Mouse (Mus musculus) right cerebral cortex, postnatal 14 days (tissue): Measurements from ENCODE around the gene Nr4a3.

Experiments used
- DNase-seq: peaks from one replicate; pipeline ENCODE4 v3.0.0; 2022

The Nr4a3 gene

DNA sequence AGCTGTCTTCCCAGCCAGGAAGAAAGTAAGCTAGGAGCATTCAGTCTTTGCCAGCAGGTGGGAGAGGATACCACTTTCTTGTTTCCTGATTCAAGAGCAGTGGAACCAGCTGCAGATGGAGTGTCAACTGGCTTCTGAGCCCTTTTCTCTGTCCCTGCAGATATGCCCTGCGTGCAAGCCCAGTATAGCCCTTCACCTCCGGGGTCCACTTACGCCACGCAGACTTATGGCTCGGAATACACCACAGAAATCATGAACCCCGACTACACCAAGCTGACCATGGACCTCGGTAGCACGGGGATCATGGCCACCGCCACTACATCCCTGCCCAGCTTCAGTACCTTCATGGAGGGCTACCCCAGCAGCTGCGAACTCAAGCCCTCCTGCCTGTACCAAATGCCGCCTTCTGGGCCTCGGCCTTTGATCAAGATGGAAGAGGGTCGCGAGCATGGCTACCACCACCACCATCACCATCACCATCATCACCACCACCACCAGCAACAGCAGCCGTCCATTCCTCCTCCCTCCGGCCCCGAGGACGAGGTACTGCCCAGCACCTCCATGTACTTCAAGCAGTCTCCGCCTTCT lies 6.2 kb downstream of the Nr4a3 start:
- DNase-seq, result no peak

DNA sequence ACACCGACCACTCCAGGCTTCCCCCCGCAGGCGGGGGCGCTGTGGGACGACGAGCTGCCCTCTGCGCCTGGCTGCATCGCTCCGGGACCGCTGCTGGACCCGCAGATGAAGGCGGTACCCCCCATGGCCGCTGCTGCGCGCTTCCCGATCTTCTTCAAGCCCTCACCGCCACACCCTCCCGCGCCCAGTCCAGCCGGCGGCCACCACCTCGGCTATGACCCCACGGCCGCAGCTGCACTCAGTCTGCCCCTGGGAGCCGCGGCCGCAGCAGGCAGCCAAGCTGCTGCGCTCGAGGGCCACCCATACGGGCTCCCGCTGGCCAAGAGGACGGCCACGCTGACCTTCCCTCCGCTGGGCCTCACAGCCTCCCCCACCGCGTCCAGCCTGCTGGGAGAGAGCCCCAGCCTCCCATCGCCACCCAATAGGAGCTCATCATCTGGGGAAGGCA lies 6.7 kb downstream of the Nr4a3 start:
- no peak for DNase-seq

DNA sequence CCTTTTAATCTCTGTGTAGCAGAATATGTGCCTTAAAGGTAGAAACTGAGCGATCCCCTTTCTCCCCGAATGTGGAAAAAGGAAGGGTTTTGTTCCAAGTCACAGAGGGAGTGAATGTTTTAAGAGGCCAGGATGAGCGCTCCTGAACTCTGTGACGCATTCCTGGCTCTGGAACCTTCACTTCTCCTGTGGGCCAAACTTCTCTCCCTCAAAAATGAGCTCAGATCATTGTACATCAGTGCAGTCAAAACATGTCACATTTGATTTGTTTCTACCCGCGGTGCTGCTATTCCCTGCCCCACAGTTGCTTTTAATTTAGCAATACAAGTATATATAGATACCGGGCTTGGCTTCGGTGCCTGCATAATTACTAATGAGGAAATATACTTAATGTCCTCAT lies 16.8 kb downstream of the Nr4a3 start:
- no peak for DNase-seq

DNA sequence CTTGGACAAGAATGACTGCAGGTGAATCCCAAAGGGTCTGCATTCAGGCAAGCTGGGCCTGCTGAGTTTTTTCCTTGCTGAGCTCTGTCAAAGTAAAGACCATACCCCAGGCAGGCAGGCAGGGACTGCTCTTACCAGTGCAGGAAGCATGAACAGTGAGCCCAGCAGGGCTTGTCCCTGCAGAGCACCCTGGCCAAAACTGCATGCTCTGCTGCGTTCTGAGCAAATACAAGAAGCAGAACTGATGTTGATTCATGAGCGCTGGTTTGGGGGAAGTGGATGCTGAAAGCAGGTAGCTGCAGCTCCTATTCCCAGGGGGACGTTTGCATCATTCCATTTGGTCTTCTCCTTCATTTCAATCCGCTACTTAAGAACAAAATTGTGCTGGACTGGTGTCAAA lies 19.4 kb downstream of the Nr4a3 start:
- no peak for DNase-seq

DNA sequence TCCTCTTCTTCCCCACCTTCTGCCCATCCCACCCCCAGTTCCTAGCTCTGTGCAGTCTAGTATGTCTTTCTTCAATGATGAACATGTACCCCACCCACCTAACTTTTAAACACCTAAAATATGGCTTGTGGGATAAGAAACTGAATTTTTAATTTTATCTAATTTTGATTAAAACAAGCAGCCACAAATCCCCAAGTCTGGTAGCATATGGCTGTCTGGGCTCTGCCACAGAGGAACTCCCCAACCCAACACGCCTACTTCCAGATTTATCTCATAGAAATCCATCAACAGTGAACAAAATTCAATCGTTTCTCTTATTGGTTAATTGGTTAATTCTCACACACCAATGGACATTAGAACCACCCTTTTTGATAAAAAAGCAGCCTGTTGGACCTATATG lies 21.7 kb downstream of the Nr4a3 start:
- no peak for DNase-seq

DNA sequence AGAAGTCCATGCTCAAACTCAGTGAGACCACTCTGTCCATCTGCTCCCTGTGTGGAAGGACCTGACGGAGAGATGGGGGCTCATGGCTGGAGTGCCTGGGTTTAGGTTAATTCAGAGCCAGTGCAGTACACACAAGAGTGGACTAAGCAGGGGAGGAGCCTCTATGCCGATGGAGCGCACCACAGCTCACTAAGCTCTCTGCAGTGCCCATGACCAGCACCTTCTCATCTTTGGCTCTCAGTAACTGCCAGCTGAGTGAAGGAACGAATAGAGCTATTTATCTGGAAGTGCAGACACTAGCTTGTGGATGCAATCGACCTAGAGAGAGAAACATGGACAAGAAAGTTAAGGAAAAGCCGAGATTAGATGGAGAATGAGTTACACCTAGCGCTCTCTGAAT lies 24.2 kb downstream of the Nr4a3 start:
- DNase-seq, result no peak

DNA sequence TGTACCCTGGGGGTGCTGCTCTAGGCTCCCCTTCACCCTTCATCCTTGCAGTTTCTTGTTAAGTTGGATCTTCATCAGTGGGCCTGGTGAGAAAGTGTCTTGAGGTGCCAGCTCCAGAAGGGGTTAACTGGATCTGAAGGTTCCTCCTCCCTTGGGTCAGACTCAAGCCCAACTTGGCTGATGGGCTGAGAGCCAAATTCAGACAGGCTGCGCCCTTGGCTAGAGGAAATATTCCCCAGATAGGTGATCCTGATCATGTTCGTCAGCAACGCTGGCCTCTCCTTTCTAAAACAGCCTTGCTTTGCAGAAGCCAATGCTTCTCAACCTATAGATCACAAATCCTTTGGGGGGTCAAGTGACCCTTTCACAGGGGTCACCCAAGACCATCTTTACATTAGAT lies 27.1 kb downstream of the Nr4a3 start:
- DNase-seq, result no peak

DNA sequence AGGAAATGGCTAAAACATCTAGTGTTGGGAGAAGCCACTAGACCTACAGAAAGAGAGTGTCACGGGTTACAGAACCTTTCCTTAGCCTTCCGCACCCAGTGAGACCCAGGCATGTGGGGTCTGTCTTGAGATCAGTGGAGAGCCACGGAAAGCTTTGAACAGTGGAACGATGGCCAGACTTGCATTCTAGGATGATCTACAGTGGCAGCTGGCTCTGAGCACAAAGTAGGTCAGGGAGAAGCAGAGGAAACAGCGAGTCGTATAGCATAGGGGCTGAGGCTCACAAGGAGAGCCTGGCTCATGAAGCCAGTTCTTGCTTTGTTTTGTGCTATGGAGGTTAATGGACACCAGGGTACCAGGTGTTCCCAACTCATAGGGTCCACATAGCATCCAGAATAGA lies 28.4 kb downstream of the Nr4a3 start:
- DNase-seq, result no peak

DNA sequence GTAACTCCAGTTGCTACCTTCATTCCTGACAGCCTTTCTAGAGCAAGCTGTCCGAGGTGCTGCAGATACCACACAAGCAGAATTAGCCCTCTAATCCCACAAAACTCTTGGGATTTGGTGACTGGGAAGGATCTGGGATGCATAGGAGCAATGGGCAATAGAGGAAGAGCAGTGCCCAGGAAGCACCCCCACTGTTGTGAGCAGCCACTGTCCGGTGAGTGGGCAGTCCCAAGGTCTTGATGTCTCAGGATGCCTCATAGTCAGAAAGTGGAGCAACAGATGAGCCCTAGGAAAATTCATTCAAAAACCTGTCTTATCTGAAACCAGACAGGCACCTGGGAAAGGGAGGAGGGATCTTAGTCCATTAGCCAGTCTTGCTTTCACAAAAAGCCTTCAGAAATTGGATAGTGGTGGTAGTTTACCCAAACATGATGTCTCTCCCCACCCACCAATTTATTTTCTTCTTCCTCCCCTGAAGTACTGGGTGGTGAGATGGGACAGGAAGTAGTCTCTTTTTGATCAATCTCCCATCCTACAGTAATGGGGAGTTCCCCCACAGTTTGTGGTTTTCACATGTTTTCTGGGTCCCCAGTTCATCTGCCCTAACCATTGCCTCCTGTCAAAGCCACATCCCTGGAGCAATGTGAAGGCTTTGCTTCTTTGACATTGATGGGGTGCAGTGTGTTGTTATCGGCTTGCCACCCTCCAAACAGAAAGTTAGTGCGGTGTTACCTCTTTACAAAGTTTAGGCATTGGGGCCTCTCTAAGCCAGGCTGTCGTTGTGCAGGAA lies 29.7 kb downstream of the Nr4a3 start:
- DNase-seq, result no peak

DNA sequence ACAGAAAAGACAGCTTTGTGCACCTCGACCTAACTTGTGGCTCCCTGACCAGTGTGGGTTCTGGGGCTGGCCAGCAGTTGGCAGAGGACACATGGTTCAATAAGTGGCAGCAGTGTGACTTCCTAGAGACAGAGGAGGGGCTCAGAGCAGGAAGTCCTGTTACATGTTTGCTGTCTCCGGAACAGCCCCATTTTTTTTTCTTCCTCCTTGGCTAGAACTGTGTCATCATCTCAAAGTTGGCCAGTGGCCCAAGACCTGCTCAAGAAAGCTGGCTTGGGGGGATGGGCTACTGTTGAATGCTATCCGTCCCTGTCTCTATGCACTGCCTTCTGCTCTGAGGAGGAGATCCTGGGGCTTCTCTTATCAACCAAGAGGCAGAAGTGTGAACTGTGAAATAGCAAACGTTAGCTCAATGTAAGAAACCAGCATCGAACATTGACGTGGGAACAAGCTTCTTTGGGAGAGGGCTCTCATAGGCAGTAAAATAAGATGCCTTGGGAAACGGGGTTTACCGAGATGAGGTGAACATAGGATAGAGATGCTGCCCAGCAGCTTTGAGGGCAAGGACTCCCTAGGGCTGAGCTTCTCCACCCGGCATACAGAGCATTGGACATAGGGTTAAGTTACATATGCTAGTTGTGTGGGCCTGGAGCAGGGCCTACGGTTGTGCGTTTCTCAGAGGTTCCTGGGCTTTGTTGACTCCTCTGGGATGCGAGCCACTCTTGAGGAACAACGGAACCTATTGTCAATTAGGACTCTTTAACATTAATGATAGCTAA lies 31.9 kb downstream of the Nr4a3 start:
- DNase-seq, result peak; percentile 15

DNA sequence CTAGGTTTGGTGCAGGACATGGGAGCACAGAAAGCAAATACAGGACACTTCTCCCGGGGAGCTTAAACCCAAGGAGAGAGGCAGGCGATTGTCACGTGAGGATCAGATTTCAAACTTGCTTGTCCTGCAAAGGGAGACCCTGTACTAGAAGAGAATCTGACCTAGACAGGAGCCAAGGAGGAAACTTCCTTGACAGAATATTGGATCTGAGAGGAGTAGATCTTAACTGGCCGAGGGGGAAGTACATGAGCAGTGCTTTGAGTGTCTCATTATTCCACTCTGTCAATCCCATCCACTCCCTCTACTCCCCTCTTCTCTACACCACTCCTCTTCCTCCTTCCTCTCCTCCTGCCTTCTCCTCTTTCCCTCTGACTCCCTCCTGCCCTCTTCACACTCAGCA lies 33.3 kb downstream of the Nr4a3 start:
- DNase-seq, result no peak

DNA sequence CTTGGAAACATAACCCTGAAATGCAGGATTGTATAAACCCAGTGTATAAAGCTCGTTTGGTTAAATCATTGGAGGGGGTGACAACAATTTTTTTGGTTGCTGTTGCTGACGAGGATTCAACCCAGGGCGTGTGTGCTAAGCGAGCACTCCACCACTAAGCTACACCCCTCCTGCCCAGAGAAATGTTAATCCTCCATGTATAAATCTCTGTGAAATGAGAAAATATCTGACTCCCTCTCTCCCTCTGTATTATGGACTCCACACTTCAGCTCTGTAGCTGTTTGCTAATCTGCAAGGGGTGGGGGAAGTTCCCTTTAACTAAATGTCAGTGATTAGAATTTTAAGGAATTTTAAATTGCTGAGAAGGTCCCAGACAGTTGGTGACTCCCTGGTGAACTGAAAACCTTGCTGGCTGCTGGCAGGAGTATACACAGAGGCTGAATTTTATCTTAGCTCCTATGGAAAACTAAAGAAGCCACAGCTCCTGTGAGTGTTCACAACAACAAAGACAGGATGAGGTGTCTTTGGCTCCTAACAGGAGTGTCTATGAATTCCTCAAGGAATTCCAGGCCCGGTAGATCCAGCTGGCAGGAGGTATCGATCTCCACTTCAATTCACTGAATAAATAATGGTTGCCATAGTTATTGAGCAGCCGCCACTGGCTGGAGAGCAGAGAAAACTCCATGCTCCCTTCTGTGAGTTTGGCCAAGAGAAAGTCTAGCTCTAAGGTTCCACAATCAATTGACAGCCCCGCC lies 34.5 kb downstream of the Nr4a3 start:
- DNase-seq, result no peak

DNA sequence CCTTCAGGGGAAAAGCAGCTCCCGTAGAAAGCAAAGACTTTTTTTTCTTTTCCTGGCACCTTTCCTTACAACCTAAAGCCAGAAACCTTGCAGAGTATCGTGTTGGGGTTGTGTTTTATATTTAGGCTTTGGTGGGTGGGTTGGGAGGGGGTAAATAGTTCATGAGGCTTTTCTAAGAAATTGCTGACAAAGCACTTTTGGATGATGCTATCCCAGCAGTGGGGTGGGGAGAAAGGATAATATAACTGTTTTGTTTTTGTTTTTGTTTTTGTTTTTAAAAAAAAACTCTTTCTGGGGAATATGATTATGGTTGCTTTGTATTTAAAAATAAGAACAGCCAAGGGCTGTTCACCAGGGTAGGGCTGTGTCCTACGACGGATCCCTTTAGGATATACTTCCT lies 38.5 kb downstream of the Nr4a3 start:
- DNase-seq, result no peak

DNA sequence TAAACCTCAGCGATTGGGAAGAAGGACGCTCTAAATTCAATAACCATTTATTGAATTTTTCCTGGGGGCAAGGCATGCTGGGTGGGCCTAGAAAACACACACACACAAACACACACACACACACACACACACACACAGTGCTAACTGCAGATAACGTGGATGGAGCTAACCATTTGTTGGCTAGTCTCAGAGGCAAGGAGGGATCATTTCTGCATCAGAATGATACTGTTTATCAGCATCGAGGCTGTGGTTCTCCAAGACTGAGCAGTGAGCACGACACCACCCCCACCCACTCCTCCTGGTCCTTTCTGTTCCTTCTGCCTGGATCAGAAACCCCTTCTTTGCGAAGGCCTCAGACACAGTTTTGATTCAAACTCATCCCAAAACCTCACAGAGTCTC lies 41.7 kb downstream of the Nr4a3 start:
- DNase-seq, result no peak

DNA sequence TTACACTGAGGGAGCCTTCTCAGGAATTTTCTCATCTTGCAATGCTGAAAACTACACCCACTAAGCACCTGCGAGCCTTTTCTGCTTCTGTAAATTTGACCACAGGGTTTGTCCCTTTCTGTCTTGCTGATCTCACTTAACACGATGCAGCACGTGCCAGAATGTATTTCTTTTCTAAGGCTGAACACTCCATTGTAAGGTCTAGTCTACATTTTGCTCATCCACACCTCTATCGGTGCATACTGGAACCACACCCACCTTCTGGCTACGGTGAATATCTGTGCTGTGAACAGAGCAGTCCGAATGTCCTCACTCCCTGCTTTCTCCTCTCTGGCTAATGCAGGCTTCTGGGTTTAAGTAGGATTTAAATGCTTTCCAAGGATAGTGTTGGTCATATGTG lies 42.5 kb downstream of the Nr4a3 start:
- DNase-seq, result no peak

DNA sequence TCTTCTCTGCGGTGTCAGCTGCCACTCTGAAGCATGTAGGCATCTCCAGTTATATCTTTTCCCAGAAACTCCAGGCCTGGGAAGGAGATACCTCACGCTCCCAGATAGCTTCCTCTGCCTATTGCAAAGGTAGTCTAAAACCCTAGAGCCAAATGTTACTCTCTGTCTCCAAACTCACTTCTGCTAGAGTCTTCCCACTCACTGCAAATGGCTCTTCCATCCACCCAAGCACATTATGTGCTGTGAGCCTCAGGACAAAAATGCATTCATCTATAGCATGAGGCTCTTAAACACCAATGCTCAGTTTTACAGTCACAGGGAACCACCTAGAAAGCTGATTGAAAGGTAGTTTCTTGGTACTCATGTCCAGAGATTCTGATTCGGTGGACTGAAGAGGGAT lies 48.3 kb downstream of the Nr4a3 start:
- DNase-seq, result no peak

DNA sequence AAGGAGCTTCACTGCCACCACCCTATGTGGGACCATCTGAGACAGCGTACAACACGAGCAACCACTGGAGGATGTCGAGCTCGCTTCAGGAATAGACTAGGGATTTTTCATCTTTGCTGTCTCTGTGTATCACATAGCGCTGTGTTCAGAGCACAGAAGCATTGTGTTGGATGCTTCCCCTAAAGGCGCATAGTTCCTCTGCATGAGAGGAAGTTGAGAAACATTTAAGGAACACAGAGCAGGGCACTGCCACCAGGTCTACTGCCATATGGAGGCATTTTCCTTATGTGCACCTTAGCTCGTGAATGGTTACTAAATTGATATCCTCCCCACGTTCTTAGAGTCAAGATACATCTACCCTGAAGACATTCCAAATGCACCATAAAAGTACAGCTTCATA lies 55.3 kb downstream of the Nr4a3 start:
- no peak for DNase-seq

DNA sequence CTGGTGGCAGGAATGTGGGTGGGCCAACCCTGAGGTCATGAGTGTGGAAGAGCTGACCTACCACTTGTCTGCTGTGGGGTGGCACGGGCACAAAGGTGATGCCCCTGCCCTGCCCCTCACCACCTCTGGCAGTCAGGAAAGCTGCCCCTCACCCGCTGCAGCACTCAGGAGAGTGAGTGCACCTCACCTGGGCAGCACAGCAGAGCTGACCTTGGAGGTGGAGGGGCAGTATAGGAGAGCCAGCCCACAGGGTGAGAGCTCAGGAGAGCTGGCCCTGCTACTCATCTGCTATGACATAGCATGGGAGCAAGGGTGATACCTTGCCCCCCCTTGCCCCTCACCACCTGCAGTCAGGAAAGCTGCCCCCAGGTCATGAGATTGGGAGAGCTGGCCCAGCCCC lies 57.0 kb downstream of the Nr4a3 start:
- no peak for DNase-seq

DNA sequence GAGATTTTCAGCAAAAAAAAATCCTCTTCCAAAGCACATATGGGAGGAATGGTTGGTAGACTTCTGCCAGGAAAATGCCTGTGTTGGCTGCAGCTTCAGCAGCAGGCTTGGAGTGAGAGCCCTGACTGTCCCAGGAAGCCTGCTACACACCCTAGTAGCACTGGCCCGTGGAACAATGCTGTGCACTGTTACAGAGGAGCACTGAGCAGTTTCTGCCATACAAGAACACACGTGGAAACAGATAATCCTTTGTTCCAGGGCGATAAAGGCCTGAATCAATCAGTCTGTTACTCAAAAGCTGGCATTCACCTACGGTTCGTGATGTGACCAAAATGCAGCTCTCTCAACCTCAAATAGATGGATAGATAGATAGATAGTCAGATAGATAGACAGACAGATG lies 60.4 kb downstream of the Nr4a3 start:
- no peak for DNase-seq

DNA sequence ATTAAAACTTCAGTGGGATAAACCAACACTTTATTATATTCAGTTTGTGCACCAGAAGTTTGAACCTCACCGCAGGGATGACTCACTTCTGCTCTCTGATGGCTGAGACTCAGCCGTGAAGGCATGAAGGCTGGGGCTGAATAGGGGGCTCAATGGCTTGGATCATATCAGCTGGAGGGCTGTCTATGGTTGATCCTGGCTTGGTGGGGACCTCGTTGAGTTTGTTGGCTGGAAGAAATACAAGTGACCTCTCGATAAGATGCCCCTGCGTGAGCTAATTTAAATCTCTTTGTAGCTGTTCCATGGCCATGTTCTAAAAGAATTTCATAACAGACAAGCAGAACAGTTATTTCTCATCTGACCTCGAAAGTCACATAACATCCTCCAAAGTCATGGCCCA lies 62.1 kb downstream of the Nr4a3 start:
- no peak for DNase-seq

DNA sequence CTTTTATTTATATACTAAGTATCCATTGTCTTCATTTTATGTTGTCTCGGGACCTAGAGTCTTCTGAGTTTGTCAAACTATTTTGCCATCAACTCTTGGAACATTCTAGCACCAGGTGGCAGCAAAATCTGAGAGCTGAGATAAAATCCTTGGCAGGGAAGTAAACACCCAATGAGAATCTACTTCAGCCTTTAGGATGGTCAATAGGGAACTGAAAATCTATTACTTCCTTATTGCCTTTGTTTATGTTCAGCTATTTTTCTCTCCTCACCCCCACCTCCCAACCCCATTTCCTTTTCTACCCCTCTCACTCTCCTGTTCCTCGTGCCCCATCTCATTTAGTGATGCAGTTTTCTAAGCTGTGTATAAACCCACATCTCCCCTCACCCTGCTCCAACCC lies 63.6 kb downstream of the Nr4a3 start:
- DNase-seq, result no peak

DNA sequence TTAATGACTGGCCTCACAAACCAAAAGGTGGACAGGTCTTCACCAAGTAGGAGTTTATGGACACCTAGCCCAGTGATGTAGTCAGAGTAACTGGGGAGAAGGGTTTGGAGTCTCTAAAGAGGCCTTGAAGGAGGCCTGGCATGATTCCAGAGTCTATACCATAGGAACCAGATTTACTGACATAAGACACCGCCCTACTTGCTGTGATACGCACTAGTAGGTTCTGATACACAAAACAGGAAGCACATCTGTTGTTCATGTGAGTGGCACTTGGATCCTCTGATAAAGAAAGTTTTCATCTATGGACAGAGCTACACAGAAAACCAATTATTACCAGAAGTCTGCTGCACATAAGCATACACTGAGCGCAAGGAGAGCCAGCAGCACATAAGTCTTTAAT lies 65.4 kb downstream of the Nr4a3 start:
- no peak for DNase-seq

DNA sequence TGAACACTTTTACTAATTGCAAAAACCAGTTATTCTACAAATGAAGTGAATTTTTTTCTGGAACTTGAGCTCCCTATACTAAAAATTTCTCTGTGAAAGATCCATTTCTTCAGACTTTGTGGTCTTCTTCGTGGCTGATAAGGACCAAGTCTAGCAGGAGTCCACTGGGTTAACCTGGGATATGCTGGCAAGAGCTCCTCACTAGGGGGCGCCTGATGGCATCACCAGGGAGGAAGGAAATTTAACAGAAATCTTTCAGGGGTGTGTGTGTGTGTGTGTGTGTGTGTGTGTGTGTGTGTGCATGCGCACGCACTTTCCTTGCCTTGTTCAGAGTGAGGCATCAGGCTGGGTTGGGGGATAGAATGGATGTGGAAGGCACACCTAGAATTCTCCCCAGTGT lies 71.2 kb downstream of the Nr4a3 start:
- DNase-seq, result no peak

DNA sequence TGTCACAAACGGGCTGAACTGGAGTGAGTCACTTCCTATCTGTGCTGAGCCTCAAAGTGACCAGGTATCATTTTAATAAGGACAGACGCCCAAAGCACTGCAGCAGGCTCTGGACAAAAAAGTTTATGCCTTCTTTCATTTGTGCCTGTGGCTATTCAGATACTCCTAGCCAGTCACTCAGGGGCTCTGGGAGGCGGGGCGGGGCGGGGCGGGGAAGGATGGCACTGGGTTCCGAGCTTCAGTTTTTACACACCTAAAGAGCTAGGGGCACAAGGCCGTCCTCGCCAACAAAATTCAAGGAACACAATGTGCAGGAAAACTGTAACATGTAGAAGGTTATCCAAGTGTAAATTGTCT lies 79.4 kb downstream of the Nr4a3 start:
- no peak for DNase-seq
